In genomic region chr4:71839134-71839802, GRCm38 (mm10) we compare ENCODE assay signal across 12 mouse cellular contexts.
A peak's percentile ranks its signal among the peaks of the same experiment; 100 is the strongest.
DNase-seq lines count a peak whose midpoint lies in the region; ATAC-seq and TF ChIP-seq lines count a peak whose summit lies in the region.
"Had no signal": no experiment of that assay in that cellular context is flagged by ENCODE, and none has a peak within 500 bp of the region (broad histone marks: within the 10 kb centered on the region; RNA-seq: fewer than 3 reads in every experiment).

No protein-coding gene starts in this region.

- no peaks in the 10 kb centered on the region for H3K27me3 ChIP-seq in stomach, embryonic 16.5 days (ENCODE audit: control insufficient read depth, insufficient read depth, low read length)
- H3K27me3 ChIP-seq in stomach, postnatal 0 days (ENCODE audit: control insufficient read depth, insufficient read depth, low read length) = no peaks in the 10 kb centered on the region
- H3K27me3 ChIP-seq in small intestine, adult 2 months (ENCODE audit: control insufficient read depth, insufficient read depth, low read length) = no peaks in the 10 kb centered on the region
- H3K27me3 ChIP-seq: heart, embryonic 15.5 days had no signal

- no peak for TF ChIP-seq CTCF in stomach, postnatal 0 days (IDR thresholded peaks at IDR 0.05; ENCODE audit: low read depth)
- TF ChIP-seq CTCF in small intestine, adult 2 months (IDR thresholded peaks at IDR 0.05; ENCODE audit: extremely low read depth, insufficient read length, insufficient replicate concordance, low read depth, low read length) = no peak

- 46% methylated on average over 3 of the region's 3 CpGs for WGBS in stomach, embryonic 16.5 days
- WGBS in stomach, postnatal 0 days = 38% methylated on average over 3 of the region's 3 CpGs
- WGBS in small intestine, adult 2 months = 34% methylated on average over 3 of the region's 3 CpGs

- H3K9ac ChIP-seq in stomach, embryonic 16.5 days (ENCODE audit: low read length) = no peak overlapping the region
- H3K9ac ChIP-seq in stomach, postnatal 0 days (ENCODE audit: low read length) = no peak overlapping the region
- H3K9ac ChIP-seq: heart, embryonic 15.5 days; liver, embryonic 14.5 days had no signal

- no peak for TF ChIP-seq EP300 in stomach, postnatal 0 days (optimal IDR thresholded peaks at IDR 0.05)

- no peaks in the 10 kb centered on the region for H3K36me3 ChIP-seq in stomach, embryonic 16.5 days (ENCODE audit: control insufficient read depth, insufficient read depth, low read length)
- H3K36me3 ChIP-seq in stomach, postnatal 0 days (ENCODE audit: control insufficient read depth, insufficient read depth, low read length) = no peaks in the 10 kb centered on the region
- H3K36me3 ChIP-seq in small intestine, adult 2 months (ENCODE audit: control insufficient read depth, insufficient read depth, low read length) = no peaks in the 10 kb centered on the region
- H3K36me3 ChIP-seq: heart, embryonic 15.5 days had no signal

- DNase-seq in heart, adult 11 months = peak; percentile 91
- no peak for DNase-seq in heart, postnatal 4 days
- DNase-seq in stomach, postnatal 0 days (ENCODE audit: low spot score) = no peak
- DNase-seq in kidney, postnatal 14 days = peak; percentile 61
- DNase-seq in thymus, postnatal 36 days = no peak
- DNase-seq in cerebellum, postnatal 14 days = no peak
- DNase-seq: retina, postnatal 1 day had no signal

- ATAC-seq in stomach, embryonic 16.5 days (ENCODE audit: insufficient read depth, low FRiP score) = peak; percentile 56; the same call in 1 of the 2 replicates
- no peak for ATAC-seq in stomach, postnatal 0 days (ENCODE audit: low FRiP score, low TSS enrichment)
- ATAC-seq: CD4-positive, CD25-positive, alpha-beta regulatory T cell, adult 4 months had no signal

- H3K27ac ChIP-seq in stomach, embryonic 16.5 days (ENCODE audit: low read length) = no peak overlapping the region; the same call in 1 of the 2 replicates
- no peak overlapping the region for H3K27ac ChIP-seq in stomach, postnatal 0 days (replicated peaks)
- H3K27ac ChIP-seq in small intestine, adult 2 months (ENCODE audit: insufficient read depth, low read depth, low read length) = 0 out of 2 replicates have a peak overlapping the region, but pooled peaks have one; percentile 21
- H3K27ac ChIP-seq: heart, embryonic 15.5 days; liver, embryonic 14.5 days had no signal

- no peak overlapping the region for H3K4me3 ChIP-seq in stomach, embryonic 16.5 days (replicated peaks; ENCODE audit: low read length)
- H3K4me3 ChIP-seq in stomach, postnatal 0 days (ENCODE audit: low read depth, low read length) = no peak overlapping the region
- no peak overlapping the region for H3K4me3 ChIP-seq in small intestine, adult 2 months (ENCODE audit: low read depth, low read length)
- H3K4me3 ChIP-seq: heart, embryonic 15.5 days had no signal

- H3K4me1 ChIP-seq in stomach, embryonic 16.5 days (ENCODE audit: control insufficient read depth, insufficient read depth, low read length) = 0 out of 2 replicates have a peak, but pooled peaks cover 3% of the 10 kb centered on the region
- no peaks in the 10 kb centered on the region for H3K4me1 ChIP-seq in stomach, postnatal 0 days (replicated peaks; ENCODE audit: control insufficient read depth, insufficient read depth)
- H3K4me1 ChIP-seq in small intestine, adult 2 months (ENCODE audit: control insufficient read depth, insufficient read depth, insufficient read length, low read length) = no peaks in the 10 kb centered on the region; the same call in 1 of the 2 replicates
- H3K4me1 ChIP-seq: heart, embryonic 15.5 days had no signal

- H3K9me3 ChIP-seq in stomach, embryonic 16.5 days (replicated peaks; ENCODE audit: control insufficient read depth, low read length) = no peaks in the 10 kb centered on the region
- no peaks in the 10 kb centered on the region for H3K9me3 ChIP-seq in stomach, postnatal 0 days (ENCODE audit: control insufficient read depth, low read length)
- H3K9me3 ChIP-seq: heart, embryonic 15.5 days had no signal

- H3K4me2 ChIP-seq in stomach, embryonic 16.5 days (ENCODE audit: low read depth, low read length) = no peak overlapping the region
- H3K4me2 ChIP-seq in stomach, postnatal 0 days (replicated peaks; ENCODE audit: low read depth) = no peak overlapping the region
- H3K4me2 ChIP-seq: heart, embryonic 15.5 days had no signal

- no peak for TF ChIP-seq POLR2A in small intestine, adult 2 months (IDR thresholded peaks at IDR 0.05; ENCODE audit: low read depth, low read length)

Comparison
In these comparisons a context has a peak if more than half of its experiments do, and no peak if none do; other contexts are left out.
1. DNase-seq: peak in heart, adult 11 months (single experiment) and kidney, postnatal 14 days (single experiment); none in heart, postnatal 4 days (single experiment), stomach, postnatal 0 days (single experiment), thymus, postnatal 36 days (0 of 2) and cerebellum, postnatal 14 days (0 of 2).